Comparison of ENCODE assay signal across 10 mouse cellular contexts in genomic region chr7:98418031-98418805, GRCm38 (mm10). TPM values are rescaled to one million over a fixed set of nuclear protein-coding genes. Genes with fewer than 3 reads are reported as not detected.
DNase-seq lines count a peak whose midpoint lies in the region; ATAC-seq and TF ChIP-seq lines count a peak whose summit lies in the region.
"Had no signal": no experiment of that assay in that cellular context is flagged by ENCODE, and none has a peak within 500 bp of the region (broad histone marks: within the 10 kb centered on the region; RNA-seq: fewer than 3 reads in every experiment).

No protein-coding gene starts in this region.

- H3K36me3 ChIP-seq in liver, postnatal 0 days (replicated peaks; ENCODE audit: insufficient read depth, low read length), result no peaks in the 10 kb centered on the region
- H3K36me3 ChIP-seq in liver, embryonic 12.5 days, result no peaks in the 10 kb centered on the region
- no peaks in the 10 kb centered on the region for H3K36me3 ChIP-seq in small intestine, adult 2 months (ENCODE audit: control insufficient read depth, insufficient read depth, low read length)
- H3K36me3 ChIP-seq in midbrain, embryonic 14.5 days (ENCODE audit: control insufficient read depth, insufficient read depth, low read length), result no peaks in the 10 kb centered on the region

- H3K4me3 ChIP-seq in liver, postnatal 0 days (ENCODE audit: low read depth, low read length), result no peak overlapping the region
- no peak overlapping the region for H3K4me3 ChIP-seq in liver, embryonic 12.5 days
- no peak overlapping the region for H3K4me3 ChIP-seq in small intestine, adult 2 months (ENCODE audit: low read depth, low read length)
- H3K4me3 ChIP-seq in midbrain, embryonic 14.5 days (replicated peaks; ENCODE audit: low read depth, low read length), result no peak overlapping the region

- no peaks in the 10 kb centered on the region for H3K27me3 ChIP-seq in liver, postnatal 0 days (ENCODE audit: insufficient read depth, low read length)
- H3K27me3 ChIP-seq in liver, embryonic 12.5 days (replicated peaks), result no peaks in the 10 kb centered on the region
- no peaks in the 10 kb centered on the region for H3K27me3 ChIP-seq in small intestine, adult 2 months (ENCODE audit: control insufficient read depth, insufficient read depth, low read length)
- no peaks in the 10 kb centered on the region for H3K27me3 ChIP-seq in midbrain, embryonic 14.5 days (ENCODE audit: control insufficient read depth, insufficient read depth, low read length)

- WGBS in liver, postnatal 0 days (ENCODE audit: insufficient replicate concordance), result 69% methylated on average over 17 of the region's 17 CpGs
- WGBS in liver, embryonic 12.5 days (ENCODE audit: insufficient replicate concordance), result 63% methylated on average over 17 of the region's 17 CpGs
- WGBS in small intestine, adult 2 months, result 69% methylated on average over 17 of the region's 17 CpGs
- 75% methylated on average over 17 of the region's 17 CpGs for WGBS in midbrain, embryonic 14.5 days

- H3K4me1 ChIP-seq in liver, postnatal 0 days (ENCODE audit: insufficient read depth), result peaks cover 23% of the 10 kb centered on the region
- peaks cover 7% of the 10 kb centered on the region; the same call in 1 of the 2 replicates for H3K4me1 ChIP-seq in liver, embryonic 12.5 days
- peaks cover 16% of the 10 kb centered on the region for H3K4me1 ChIP-seq in small intestine, adult 2 months (ENCODE audit: control insufficient read depth, insufficient read depth, insufficient read length, low read length)
- no peaks in the 10 kb centered on the region for H3K4me1 ChIP-seq in midbrain, embryonic 14.5 days (ENCODE audit: control insufficient read depth, insufficient read depth, low read length)

- H3K4me2 ChIP-seq in liver, postnatal 0 days (ENCODE audit: low read depth, low read length), result no peak overlapping the region
- no peak overlapping the region for H3K4me2 ChIP-seq in liver, embryonic 12.5 days
- no peak overlapping the region for H3K4me2 ChIP-seq in midbrain, embryonic 14.5 days (ENCODE audit: low read length)

- peak; percentile 26; the same call in 1 of the 2 replicates for TF ChIP-seq EP300 in liver, postnatal 0 days (IDR thresholded peaks at IDR 0.05; ENCODE audit: low read depth)

- DNase-seq in heart, adult 18-20 months, result peak; percentile 25 to 37
- no peak for DNase-seq in heart, postnatal 25 days (ENCODE audit: low spot score)
- peak; percentile 31 for DNase-seq in liver, postnatal 0 days
- DNase-seq in layer of hippocampus, adult 9-11 months, result peak; percentile 64
- DNase-seq in cerebellum, postnatal 36 days, result no peak
- no peak for DNase-seq in midbrain, embryonic 14.5 days
- DNase-seq: cerebellum, adult 9-10 months had no signal

- H3K9me3 ChIP-seq in liver, postnatal 0 days (ENCODE audit: low read length), result no peaks in the 10 kb centered on the region
- H3K9me3 ChIP-seq in liver, embryonic 12.5 days (replicated peaks), result no peaks in the 10 kb centered on the region
- H3K9me3 ChIP-seq in midbrain, embryonic 14.5 days (ENCODE audit: control insufficient read depth, low read length), result no peaks in the 10 kb centered on the region

- no peak overlapping the region for H3K9ac ChIP-seq in liver, postnatal 0 days (replicated peaks)
- H3K9ac ChIP-seq in liver, embryonic 12.5 days, result no peak overlapping the region
- no peak overlapping the region for H3K9ac ChIP-seq in midbrain, embryonic 14.5 days (replicated peaks; ENCODE audit: low read length)

- TF ChIP-seq POLR2A in small intestine, adult 2 months (IDR thresholded peaks at IDR 0.05; ENCODE audit: low read depth, low read length), result no peak

- ATAC-seq in liver, postnatal 0 days, result peak; percentile 83
- no peak for ATAC-seq in liver, embryonic 12.5 days
- no peak for ATAC-seq in midbrain, embryonic 14.5 days (ENCODE audit: low FRiP score, low TSS enrichment)

- H3K27ac ChIP-seq in liver, postnatal 0 days (ENCODE audit: low read depth), result peak overlapping the region; percentile 60
- H3K27ac ChIP-seq in liver, embryonic 12.5 days, result no peak overlapping the region
- H3K27ac ChIP-seq in small intestine, adult 2 months (ENCODE audit: insufficient read depth, low read depth, low read length), result peak overlapping the region; percentile 24; the same call in 1 of the 2 replicates
- no peak overlapping the region for H3K27ac ChIP-seq in midbrain, embryonic 14.5 days (replicated peaks; ENCODE audit: low read depth, low read length)

- TF ChIP-seq CTCF in liver, postnatal 0 days (IDR thresholded peaks at IDR 0.05; ENCODE audit: low read depth), result no peak
- TF ChIP-seq CTCF in small intestine, adult 2 months (IDR thresholded peaks at IDR 0.05; ENCODE audit: extremely low read depth, insufficient read length, insufficient replicate concordance, low read depth, low read length), result no peak

- intact Hi-C loops in heart, postnatal 25 days (cut with DNase I), result no loop called here

RNA-seq across cellular contexts. Expression of gene Gucy2d, which starts 22.0 kb away (rescaled TPM):
- under 1 TPM in 1 of 2 experiments, not detected in 1; 0.07 TPM for total RNA-seq in heart, adult 18-20 months (2021)
- under 1 TPM in 1 of 2 experiments, not detected in 1; 0.08 TPM for total RNA-seq in heart, postnatal 25 days (2021)
- not detected in 2 replicates for polyA plus RNA-seq in liver, postnatal 0 days (2015; fragmentation: Nextera tagmentation; extraction: Ambion mirVana)
- polyA plus RNA-seq in liver, embryonic 12.5 days (2016; fragmentation: Nextera tagmentation; extraction: Ambion mirVana), result not detected in 2 replicates
- not detected in 2 replicates for polyA plus RNA-seq in small intestine, adult 2 months (2012; rRNA removed)
- polyA plus RNA-seq in midbrain, embryonic 14.5 days (2014; fragmentation: Nextera tagmentation; extraction: Ambion mirVana), result 0.18 TPM in 1 of 2 replicates, not detected in the other
- polyA plus RNA-seq: limb, embryonic 11.5 days had no signal

RNA-seq across cellular contexts. Expression of gene Tsku, which starts 57.1 kb away (rescaled TPM):
- 1 to 10 TPM; 2.3 TPM for total RNA-seq in heart, adult 18-20 months (2021)
- total RNA-seq in heart, postnatal 25 days (2021), result 1 to 10 TPM; 2.1 to 2.7 TPM
- polyA plus RNA-seq in liver, postnatal 0 days (2015; fragmentation: Nextera tagmentation; extraction: Ambion mirVana), result 8.3 and 18.9 TPM in 2 replicates
- 1.6 and 2.1 TPM in 2 replicates for polyA plus RNA-seq in liver, embryonic 12.5 days (2016; fragmentation: Nextera tagmentation; extraction: Ambion mirVana)
- 34.0 and 55.0 TPM in 2 replicates for polyA plus RNA-seq in small intestine, adult 2 months (2012; rRNA removed)
- polyA plus RNA-seq in midbrain, embryonic 14.5 days (2014; fragmentation: Nextera tagmentation; extraction: Ambion mirVana), result 8.2 and 10.3 TPM in 2 replicates

Comparison
In these comparisons a context has a peak if more than half of its experiments do, and no peak if none do; other contexts are left out.
1. DNase-seq: peak in heart, adult 18-20 months (2 of 2), liver, postnatal 0 days (single experiment) and layer of hippocampus, adult 9-11 months (single experiment); none in heart, postnatal 25 days (single experiment), cerebellum, postnatal 36 days (0 of 2) and midbrain, embryonic 14.5 days (single experiment).
2. H3K27ac ChIP-seq: peak in liver, postnatal 0 days (single experiment) and small intestine, adult 2 months (single experiment); none in liver, embryonic 12.5 days (single experiment) and midbrain, embryonic 14.5 days (single experiment).